Mouse (Mus musculus) heart, postnatal 0 days (tissue): ENCODE measurements at regions not wholly inside any gene's neighbourhood (a gene's known extent, or its start where the extent isn't known, plus 50 kb on each side); places are given as distances from the start of the nearest gene placed in this dataset.

Source experiments
- CTCF ChIP-seq: IDR thresholded peaks from 2 replicates; pipeline ENCODE4 v1.5.1; 2016; ENCODE audit warnings: antibody characterized with exemption, control low read depth, low read depth
- EP300 ChIP-seq: IDR thresholded peaks from 2 replicates; pipeline ENCODE4 v1.6.1; 2016; ENCODE audit warnings: antibody characterized with exemption, low read depth

DNA sequence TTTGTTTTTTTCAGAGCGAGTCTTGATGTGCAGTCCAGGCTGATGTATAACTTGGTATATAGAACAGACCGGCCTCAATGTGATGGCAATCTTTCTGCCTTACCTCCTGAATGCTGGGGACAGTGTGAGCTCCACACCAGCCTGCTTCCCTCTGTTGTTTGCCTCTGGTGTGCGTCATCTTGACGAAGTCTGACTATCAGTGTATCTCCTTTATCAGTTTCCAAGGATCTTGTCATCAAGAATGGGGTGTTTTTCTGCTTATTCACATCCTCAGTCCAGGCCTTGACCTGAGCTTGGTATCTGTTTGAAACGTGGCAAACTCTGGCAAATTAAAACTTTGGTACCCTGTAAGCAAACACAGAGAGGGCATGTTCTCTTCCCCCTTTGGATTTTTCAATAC lies 226.3 kb downstream of the Ccdc91 start:
- no peak for TF ChIP-seq CTCF
- TF ChIP-seq EP300: no peak
